In genomic region chr9:59337889-59338288, GRCm38 (mm10) we compare ENCODE assay signal across 12 mouse cellular contexts.
"Had no signal": no experiment of that assay in that cellular context is flagged by ENCODE, and none has a peak within 500 bp of the region (broad histone marks: within the 10 kb centered on the region; RNA-seq: fewer than 3 reads in every experiment).

No protein-coding gene starts in this region.

- DNase-seq: kidney, postnatal 10 days; kidney, postnatal 36 days; layer of hippocampus, postnatal 36 days; liver; lung, adult 2 months; lung, postnatal 14 days; lung, postnatal 4 days; right cerebral cortex, adult 18-20 months; right cerebral cortex, postnatal 14 days; right cerebral cortex, postnatal 4 days; thymus, adult 18-20 months had no signal

- ATAC-seq: liver, embryonic 12.5 days had no signal
